Mouse (Mus musculus): ENCODE measurements around the gene Piezo1. TPM values are rescaled to one million over a fixed set of nuclear protein-coding genes. Genes with fewer than 3 reads are reported as not detected.

The Piezo1 gene
- total RNA-seq, 2 experiments from 2014 or later: 14.1 to 28.4 TPM

- DNase-seq (ENCODE audit: low spot score in 2 of 2): no peak
These were observed 20.7 kb upstream of the Piezo1 start for GRCm38 (mm10) chr8:122571750-122572267.

- DNase-seq (ENCODE audit: low spot score in 2 of 2): no peak
These were observed 20.0 kb upstream of the Piezo1 start for GRCm38 (mm10) chr8:122571153-122571552.

GRCm38 (mm10) chr8:122569996-122570395 lies 18.9 kb upstream of the Piezo1 start:
- DNase-seq (ENCODE audit: low spot score in 2 of 2): no peak

GRCm38 (mm10) chr8:122569329-122569728 lies 18.2 kb upstream of the Piezo1 start:
- no peak for DNase-seq (ENCODE audit: low spot score in 2 of 2)

- DNase-seq (ENCODE audit: low spot score in 2 of 2): no peak
These were observed 17.8 kb upstream of the Piezo1 start for GRCm38 (mm10) chr8:122568881-122569309.

GRCm38 (mm10) chr8:122568109-122568504 lies 17.0 kb upstream of the Piezo1 start:
- no peak for DNase-seq (ENCODE audit: low spot score in 2 of 2)

GRCm38 (mm10) chr8:122567361-122568108 lies 16.4 kb upstream of the Piezo1 start, which contains the start of gene Cdt1:
TSS of gene Cdt1 (plus strand) at chr8:122568015.
- DNase-seq (ENCODE audit: low spot score in 2 of 2): peak; percentile 93 to 94

- no peak for DNase-seq (ENCODE audit: low spot score in 2 of 2)
These were observed 15.6 kb upstream of the Piezo1 start for GRCm38 (mm10) chr8:122566766-122567165.

- no peak for DNase-seq (ENCODE audit: low spot score in 2 of 2)
These were observed 13.5 kb upstream of the Piezo1 start for GRCm38 (mm10) chr8:122564363-122565352.

GRCm38 (mm10) chr8:122561199-122561598 lies 10.1 kb upstream of the Piezo1 start:
- DNase-seq (ENCODE audit: low spot score in 2 of 2): no peak

GRCm38 (mm10) chr8:122558671-122559349 lies 7.7 kb upstream of the Piezo1 start:
- no peak for DNase-seq (ENCODE audit: low spot score in 2 of 2)

GRCm38 (mm10) chr8:122557248-122558038 lies 6.3 kb upstream of the Piezo1 start:
- no peak for DNase-seq (ENCODE audit: low spot score in 2 of 2)

GRCm38 (mm10) chr8:122556030-122557009 lies 5.2 kb upstream of the Piezo1 start:
- DNase-seq (ENCODE audit: low spot score in 2 of 2): peak in 1 of 2 experiments; percentile 53

- DNase-seq (ENCODE audit: low spot score in 2 of 2): no peak
These were observed 3.7 kb upstream of the Piezo1 start for GRCm38 (mm10) chr8:122554786-122555185.

GRCm38 (mm10) chr8:122550995-122551264 lies 199 bp downstream of the Piezo1 start:
- no peak for DNase-seq (ENCODE audit: low spot score in 2 of 2)

GRCm38 (mm10) chr8:122550234-122550994 lies 715 bp downstream of the Piezo1 start:
- DNase-seq (ENCODE audit: low spot score in 2 of 2): peak; percentile 56 to 62

GRCm38 (mm10) chr8:122548891-122549439 lies 2.2 kb downstream of the Piezo1 start:
- no peak for DNase-seq (ENCODE audit: low spot score in 2 of 2)

- DNase-seq (ENCODE audit: low spot score in 2 of 2): no peak
These were observed 2.8 kb downstream of the Piezo1 start for GRCm38 (mm10) chr8:122548331-122548730.
